Mouse (Mus musculus): ENCODE measurements around the gene Slc25a27. TPM values are rescaled to one million over a fixed set of nuclear protein-coding genes. Genes with fewer than 3 reads are reported as not detected.

The Slc25a27 gene
- total and polyA plus RNA-seq, 3 experiments, result not detected

GRCm38 (mm10) chr17:43643191-43643590 lies 23.8 kb downstream of the Slc25a27 start:
- TF ChIP-seq MAZ (IDR thresholded peaks at IDR 0.05; ENCODE audit: low read depth, low read length) (no peak), TCF12 (IDR thresholded peaks at IDR 0.05; ENCODE audit: low read depth, low read length) (no peak), SIN3A (IDR thresholded peaks at IDR 0.05; ENCODE audit: low read length) (no peak), POLR2A (IDR thresholded peaks at IDR 0.05; ENCODE audit: control insufficient read depth in 1 of 2, insufficient read depth in 1 of 2, low read depth in 1 of 2, low read length in 2 of 2, poor library complexity in 1 of 2) (no peak), ETS1 (IDR thresholded peaks at IDR 0.05; ENCODE audit: low read depth, low read length) (no peak), TAL1 (IDR thresholded peaks at IDR 0.05; ENCODE audit: low read length) (no peak), USF2 (IDR thresholded peaks at IDR 0.05; ENCODE audit: borderline replicate concordance in 1 of 2, insufficient read depth in 1 of 2, low read depth in 1 of 2, low read length in 2 of 2) (no peak), RAD21 (IDR thresholded peaks at IDR 0.05; ENCODE audit: low read depth, low read length) (no peak), ELF1 (IDR thresholded peaks at IDR 0.05; ENCODE audit: low read depth, low read length) (no peak), MYC (IDR thresholded peaks at IDR 0.05; ENCODE audit: low read depth, low read length) (no peak), RCOR1 (IDR thresholded peaks at IDR 0.05; ENCODE audit: low read depth, low read length) (no peak), ZC3H11A (IDR thresholded peaks at IDR 0.05; ENCODE audit: low read depth, low read length) (no peak), MAFK (IDR thresholded peaks at IDR 0.05; ENCODE audit: borderline replicate concordance, low read depth, low read length) (no peak), USF1 (IDR thresholded peaks at IDR 0.05; ENCODE audit: low read depth, low read length) (no peak), MAX (IDR thresholded peaks at IDR 0.05; ENCODE audit: low read length) (no peak), EP300 (IDR thresholded peaks at IDR 0.05; ENCODE audit: low read depth in 1 of 2, low read length in 2 of 2) (no peak), MYB (IDR thresholded peaks at IDR 0.05; ENCODE audit: low read depth, low read length) (no peak), KAT2A (conservative IDR thresholded peaks at IDR 0.05; ENCODE audit: low read depth, low read length) (no peak), JUND (IDR thresholded peaks at IDR 0.05; ENCODE audit: low read depth, low read length) (no peak)
- DNase-seq (ENCODE audit: low read depth, low spot score), result no peak
- no peak overlapping the region for H3K9ac ChIP-seq (ENCODE audit: control insufficient read depth, low read depth, low read length, poor library complexity, severe bottlenecking)
- no peaks in the 10 kb centered on the region for H3K4me1 ChIP-seq (ENCODE audit: control insufficient read depth in 1 of 2, insufficient read depth in 2 of 2, low read length in 2 of 2)
- H3K79me2 ChIP-seq (ENCODE audit: control insufficient read depth, insufficient read depth, low read length, poor library complexity), result no peaks in the 10 kb centered on the region
- H3K27ac ChIP-seq (ENCODE audit: control insufficient read depth, low read depth, low read length), result no peak overlapping the region
- H3K27me3 ChIP-seq (ENCODE audit: control insufficient read depth in 1 of 2, insufficient read depth in 2 of 2, low read length in 2 of 2), result no peaks in the 10 kb centered on the region
- no peaks in the 10 kb centered on the region for H3K9me3 ChIP-seq (replicated peaks; ENCODE audit: insufficient read depth, low read length)
- H3K4me3 ChIP-seq (ENCODE audit: control insufficient read depth in 1 of 2, insufficient read depth in 1 of 2, low read depth in 2 of 2, low read length in 2 of 2), result no peak overlapping the region
- no peaks in the 10 kb centered on the region for H3K36me3 ChIP-seq (ENCODE audit: control insufficient read depth in 1 of 2, insufficient read depth in 2 of 2, low read length in 2 of 2)

- no peaks in the 10 kb centered on the region for H3K36me3 ChIP-seq (ENCODE audit: control insufficient read depth in 1 of 2, insufficient read depth in 2 of 2, low read length in 2 of 2)
- H3K9me3 ChIP-seq (replicated peaks; ENCODE audit: insufficient read depth, low read length), result no peaks in the 10 kb centered on the region
- H3K4me1 ChIP-seq (ENCODE audit: control insufficient read depth in 1 of 2, insufficient read depth in 2 of 2, low read length in 2 of 2), result no peaks in the 10 kb centered on the region
- no peaks in the 10 kb centered on the region for H3K27me3 ChIP-seq (ENCODE audit: control insufficient read depth in 1 of 2, insufficient read depth in 2 of 2, low read length in 2 of 2)
- no peaks in the 10 kb centered on the region for H3K79me2 ChIP-seq (ENCODE audit: control insufficient read depth, insufficient read depth, low read length, poor library complexity)
- TF ChIP-seq CTCF (IDR thresholded peaks at IDR 0.05 in 2 of 3, conservative IDR thresholded peaks at IDR 0.05 in 1 of 3; ENCODE audit: control insufficient read depth in 1 of 3, insufficient read depth in 1 of 3, low read depth in 2 of 3, low read length in 3 of 3, poor library complexity in 1 of 3, severe bottlenecking in 1 of 3) (0 out of 6 replicates have a peak, but pooled peaks of 1 of the 3 experiments have one; percentile 2), ZC3H11A (IDR thresholded peaks at IDR 0.05; ENCODE audit: low read depth, low read length) (no peak)
- H3K9ac ChIP-seq (ENCODE audit: control insufficient read depth, low read depth, low read length, poor library complexity, severe bottlenecking), result no peak overlapping the region
- no peak for DNase-seq (ENCODE audit: low read depth, low spot score)
- no peak overlapping the region for H3K27ac ChIP-seq (ENCODE audit: control insufficient read depth, low read depth, low read length)
- H3K4me3 ChIP-seq (ENCODE audit: control insufficient read depth in 1 of 2, insufficient read depth in 1 of 2, low read depth in 2 of 2, low read length in 2 of 2), result no peak overlapping the region
Observed at GRCm38 (mm10) chr17:43640825-43641224, 26.2 kb downstream of the Slc25a27 start.
